Mouse (Mus musculus) C3H10T1/2 (cell line): ENCODE data around the gene C530008M17Rik. TPM values are rescaled to one million over a fixed set of nuclear protein-coding genes. Genes with fewer than 3 reads are reported as not detected.

Experiments
- polyA plus RNA-seq, 2 experiments: library from polyadenylated mRNA; unstranded; fragments of >200 nt; fragmentation: generic; extraction: Trizol; gene quantifications; one replicate each; pipeline ENCODE4 v1.2.1; 2012; ENCODE audit warnings: missing spikeins in 2 of 2

The C530008M17Rik gene
- polyA plus RNA-seq, result 1 to 10 TPM in 1 of 2 experiments, under 1 TPM in 1; 0.33 to 1.1 TPM

GRCm38 (mm10) chr5:76656212-76656611 is at the start of gene C530008M17Rik:
TSS of gene C530008M17Rik (plus strand) at chr5:76656512.

GRCm38 (mm10) chr5:76905405-76906154 is 249.3 kb downstream of the C530008M17Rik start, which contains the start of gene Aasdh:
TSS of gene Aasdh (minus strand) at chr5:76905514.

Other genes with a start within 250 kb of the C530008M17Rik start
- not detected for gene Gm7271, start 172.5 kb upstream of the C530008M17Rik start, polyA plus RNA-seq
- gene Exoc1, start 127.2 kb upstream of the C530008M17Rik start, polyA plus RNA-seq, result 10 to 100 TPM in 1 of 2 experiments, 1 to 10 TPM in 1; 4.1 to 24.2 TPM
- under 1 TPM; 0.07 to 0.91 TPM for gene Cep135, start 67.8 kb upstream of the C530008M17Rik start, polyA plus RNA-seq
- gene Aasdh, start 249.0 kb downstream of the C530008M17Rik start, polyA plus RNA-seq, result 1 to 10 TPM; 2.0 to 8.3 TPM